Mouse (Mus musculus): ENCODE data around the gene Snx21.
"Not testable (repeated sequence)": the region's sequence is repeated elsewhere in the genome, so short reads cannot be mapped to it uniquely, and the experiment has no call there.

The Snx21 gene

DNA sequence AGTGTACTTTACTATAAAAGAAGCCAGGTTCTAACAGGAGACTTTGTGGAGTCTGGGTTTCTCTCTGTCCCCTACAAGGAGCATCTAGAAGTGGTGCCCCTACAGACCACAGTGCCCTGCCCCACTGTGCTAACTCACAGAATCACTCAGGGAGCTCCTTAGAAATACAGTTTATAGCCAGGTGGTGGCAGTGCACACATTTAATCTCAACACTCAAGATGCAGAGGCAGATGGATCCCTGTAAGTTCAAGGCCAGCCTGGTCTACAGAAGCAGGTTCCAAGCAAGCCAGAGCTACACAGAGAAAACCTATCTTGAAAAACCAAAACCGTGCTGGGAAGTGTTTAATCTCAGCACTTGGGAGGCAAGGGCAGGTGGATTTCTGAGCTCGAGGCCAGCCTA, 8.1 kb downstream of the Snx21 start:
- no peak for DNase-seq (ENCODE audit: low read depth, low spot score)

- peak; percentile 74 for DNase-seq (ENCODE audit: low read depth, low spot score)
Observed at GRCm38 (mm10) chr2:164794293-164794692, 8.7 kb downstream of the Snx21 start.

DNA sequence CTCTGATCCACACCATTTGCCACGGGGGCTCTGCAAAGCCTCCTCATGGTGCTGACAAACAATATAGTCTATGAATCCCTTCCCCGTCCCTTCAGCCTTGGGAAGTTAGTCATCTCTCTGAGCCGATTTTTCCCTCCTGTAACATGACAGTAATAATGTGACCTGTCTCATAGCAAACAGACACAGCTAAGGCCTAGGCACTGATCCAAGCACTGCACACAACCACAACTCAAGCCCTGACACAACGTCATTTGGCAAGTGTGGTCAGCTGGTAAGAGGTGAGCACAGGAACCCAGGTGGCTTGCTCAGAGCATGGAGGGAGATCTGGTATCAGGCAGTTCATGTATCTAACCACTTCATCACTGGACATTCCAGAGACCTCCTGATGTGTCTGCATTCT, 10.2 kb downstream of the Snx21 start:
- DNase-seq (ENCODE audit: low read depth, low spot score): no peak

DNA sequence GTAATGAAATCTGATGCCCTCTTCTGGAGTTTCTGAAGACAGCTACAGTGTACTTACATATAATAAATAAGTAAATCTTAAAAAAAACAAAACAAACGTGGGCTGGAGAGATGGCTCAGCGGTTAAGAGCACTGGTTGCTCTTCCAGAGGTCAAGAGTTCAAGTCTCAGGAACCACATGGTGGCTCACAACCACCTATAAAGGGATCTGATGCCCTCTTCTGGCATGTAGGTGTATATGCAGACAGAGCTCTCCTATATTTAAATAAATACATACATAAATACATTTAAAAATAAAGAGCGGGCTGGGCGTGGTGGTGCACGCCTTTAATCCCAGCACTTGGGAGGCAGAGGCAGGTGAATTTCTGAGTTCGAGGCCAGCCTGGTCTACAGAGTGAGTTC, 12.9 kb downstream of the Snx21 start:
- not testable (repeated sequence) for DNase-seq (ENCODE audit: low read depth, low spot score)

- no peak for DNase-seq (ENCODE audit: low read depth, low spot score)
Observed at GRCm38 (mm10) chr2:164800252-164801004, 14.8 kb downstream of the Snx21 start.

- no peak for DNase-seq (ENCODE audit: low read depth, low spot score)
Observed at GRCm38 (mm10) chr2:164803201-164803920, 17.7 kb downstream of the Snx21 start.

DNA sequence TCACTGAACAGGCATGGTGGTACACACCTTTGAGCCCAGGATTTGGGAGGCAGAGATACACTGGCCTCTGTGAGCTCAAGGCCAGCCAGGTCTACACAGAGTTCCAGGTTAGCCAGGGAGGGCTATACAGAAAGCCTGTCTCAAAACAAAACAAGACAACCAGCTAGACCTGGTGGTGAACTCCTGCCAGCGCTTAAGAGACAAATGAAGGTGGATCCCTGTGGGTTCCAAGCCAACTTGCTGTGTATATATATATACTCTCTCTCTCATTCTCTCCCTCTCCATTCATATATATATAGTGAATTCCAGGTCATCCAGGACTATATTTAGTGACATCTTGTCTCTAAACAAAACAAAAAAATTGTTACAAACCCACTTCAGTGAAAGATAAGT, 18.3 kb downstream of the Snx21 start:
- DNase-seq (ENCODE audit: low read depth, low spot score): no peak

GRCm38 (mm10) chr2:164804533-164805331, 19.1 kb downstream of the Snx21 start, which contains the start of the genes Acot8 and Zswim3:
TSS of gene Acot8 (minus strand) at chr2:164804882.
TSS of gene Zswim3 (plus strand) at chr2:164805098.
- DNase-seq (ENCODE audit: low read depth, low spot score): peak; percentile 98

DNA sequence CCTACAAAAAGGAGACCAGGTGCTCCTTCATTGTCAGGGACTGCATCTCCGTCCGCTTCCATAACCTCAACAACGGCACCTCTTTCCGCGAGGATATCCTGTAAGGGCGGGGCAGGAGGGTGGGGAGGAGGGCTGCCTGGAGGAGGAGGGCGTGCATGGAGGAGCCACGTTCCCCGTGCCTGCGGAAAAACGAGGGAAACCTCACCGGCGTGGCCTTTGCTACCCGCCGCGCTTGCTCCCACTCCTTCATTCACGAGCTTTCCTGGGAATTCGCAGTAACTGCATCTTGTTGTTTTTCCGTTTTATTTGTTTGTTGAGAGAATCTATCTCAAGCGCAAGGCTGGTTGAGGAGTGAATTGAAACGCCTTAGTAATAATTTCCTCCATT, 19.7 kb downstream of the Snx21 start:
- DNase-seq (ENCODE audit: low read depth, low spot score): no peak

GRCm38 (mm10) chr2:164806614-164807013, 21.0 kb downstream of the Snx21 start:
- no peak for DNase-seq (ENCODE audit: low read depth, low spot score)

DNA sequence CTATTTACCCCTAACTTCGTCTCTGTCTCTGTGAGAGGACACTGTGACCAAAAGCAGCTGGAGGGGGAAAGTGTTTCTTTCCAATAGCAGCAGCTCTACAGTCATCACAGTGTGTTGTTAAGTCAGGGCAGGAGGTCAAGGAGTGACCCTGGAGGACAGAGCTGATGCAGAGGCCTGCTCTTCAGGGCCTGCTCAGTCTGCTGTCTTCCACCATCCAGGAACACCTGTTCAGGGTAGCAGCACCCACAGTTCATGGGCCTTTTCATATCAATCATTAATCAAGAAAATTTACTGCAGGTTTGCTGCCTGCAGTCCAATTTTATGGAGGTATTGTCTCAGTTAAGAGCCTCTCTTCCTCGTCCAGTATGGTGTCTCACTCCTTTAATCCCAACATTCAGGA, 27.9 kb downstream of the Snx21 start:
- DNase-seq (ENCODE audit: low read depth, low spot score): no peak

- no peak for DNase-seq (ENCODE audit: low read depth, low spot score)
Observed at GRCm38 (mm10) chr2:164815348-164815747, 29.7 kb downstream of the Snx21 start.

GRCm38 (mm10) chr2:164815821-164816220, 30.2 kb downstream of the Snx21 start:
- DNase-seq (ENCODE audit: low read depth, low spot score): no peak

GRCm38 (mm10) chr2:164817206-164817605, 31.6 kb downstream of the Snx21 start:
- DNase-seq (ENCODE audit: low read depth, low spot score): no peak

DNA sequence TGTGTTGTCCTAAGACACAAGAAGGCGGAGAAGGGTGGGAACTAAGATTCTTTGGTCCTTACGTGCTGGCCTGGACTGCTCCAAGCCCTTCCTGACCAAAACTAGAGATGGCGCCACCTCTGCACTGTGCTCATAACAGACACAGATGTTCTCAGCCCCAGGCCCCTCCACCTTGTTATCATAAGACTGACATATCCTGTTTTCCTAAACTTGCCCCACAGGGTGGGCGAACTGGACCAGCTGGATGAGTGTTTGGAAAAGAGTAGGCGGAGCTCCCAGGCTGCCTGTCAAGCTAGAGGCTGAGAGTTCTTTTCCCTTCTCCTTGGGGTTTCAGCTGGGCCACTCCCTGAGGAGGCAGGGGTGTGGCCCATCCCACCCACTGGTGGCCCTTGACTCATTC, 32.1 kb downstream of the Snx21 start:
- DNase-seq (ENCODE audit: low read depth, low spot score): no peak

DNA sequence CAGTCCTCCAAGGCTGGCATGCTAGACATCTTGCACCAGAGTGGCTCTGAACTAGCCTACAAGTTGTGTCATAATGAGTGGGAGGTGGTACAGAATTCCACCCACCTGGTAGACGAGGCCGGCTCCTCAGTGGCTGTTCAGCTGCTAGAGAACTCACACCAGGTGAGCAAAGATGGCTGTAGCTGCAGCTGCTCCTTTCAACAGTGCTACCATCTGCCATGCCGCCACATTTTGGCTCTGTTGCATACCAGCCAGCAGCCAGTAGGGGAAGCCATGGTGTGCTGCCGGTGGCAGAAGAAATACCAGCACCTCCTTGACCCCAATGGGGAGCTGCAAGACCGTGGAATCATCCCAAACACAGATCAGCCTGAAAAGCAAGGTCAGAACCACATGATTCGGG, 35.4 kb downstream of the Snx21 start:
- DNase-seq (ENCODE audit: low read depth, low spot score): no peak

DNA sequence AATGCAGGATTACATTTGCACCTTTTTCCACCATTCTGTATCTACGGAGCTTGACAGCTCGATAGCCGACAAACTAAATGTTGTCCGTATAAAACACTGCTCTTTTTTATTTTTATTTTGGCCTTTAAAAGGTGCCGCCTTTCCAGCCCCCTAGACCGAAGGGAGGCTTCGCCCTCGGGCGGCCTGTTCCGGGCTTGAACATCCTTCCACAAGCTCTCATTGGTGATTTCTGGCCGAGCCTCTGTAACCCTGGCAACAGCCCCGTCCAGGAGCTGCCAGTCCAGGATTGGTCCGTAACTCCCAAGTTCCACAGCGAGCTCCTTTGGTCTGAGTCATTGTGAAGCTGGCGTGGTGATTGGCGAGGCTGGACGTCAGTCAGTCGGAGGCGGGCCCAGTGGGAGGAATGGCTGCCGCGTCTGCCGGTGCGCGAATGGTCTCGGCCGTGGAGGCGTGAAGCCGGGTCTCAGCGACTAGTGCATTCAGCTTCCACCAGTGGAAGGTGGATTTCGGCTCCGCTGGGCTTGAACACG, 37.1 kb downstream of the Snx21 start, which contains the start of gene Zswim1:
Zswim1 (plus strand) TSS at position 51 of the 530 bp plus-strand sequence.
- DNase-seq (ENCODE audit: low read depth, low spot score): peak; percentile 95

GRCm38 (mm10) chr2:164823181-164823585, 37.6 kb downstream of the Snx21 start:
- DNase-seq (ENCODE audit: low read depth, low spot score): no peak

DNA sequence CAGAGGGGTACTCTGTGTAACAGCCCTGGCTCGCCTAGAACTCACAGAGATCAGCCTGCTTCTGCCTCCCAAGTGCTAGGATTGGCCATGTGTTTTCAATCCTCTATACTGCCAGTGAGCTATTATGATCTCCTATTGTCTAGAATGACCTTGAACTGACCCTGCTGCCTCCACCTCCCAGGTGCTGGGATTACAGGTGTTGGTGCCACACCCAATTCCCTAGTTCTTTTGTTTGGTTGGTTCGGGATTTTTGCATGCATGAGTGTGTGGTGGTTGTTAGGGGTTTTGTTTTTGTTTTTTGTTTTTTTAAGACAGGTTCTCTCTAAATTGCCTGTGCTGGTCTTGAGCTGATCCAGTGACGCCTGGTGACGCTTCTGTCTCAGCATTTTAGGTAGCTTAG, 38.3 kb downstream of the Snx21 start:
- no peak for DNase-seq (ENCODE audit: low read depth, low spot score)

- DNase-seq (ENCODE audit: low read depth, low spot score): no peak
Observed at GRCm38 (mm10) chr2:164825521-164825920, 39.9 kb downstream of the Snx21 start.

GRCm38 (mm10) chr2:164827146-164827850, 41.7 kb downstream of the Snx21 start:
- DNase-seq (ENCODE audit: low read depth, low spot score): no peak
